Mouse (Mus musculus): ENCODE measurements at regions not wholly inside any gene's neighbourhood (a gene's known extent, or its start where the extent isn't known, plus 50 kb on each side); places are given as distances from the start of the nearest gene placed in this dataset.
"Not testable (repeated sequence)": the region's sequence is repeated elsewhere in the genome, so short reads cannot be mapped to it uniquely, and the experiment has no call there.

- Histone ChIP-seq H3K4me3 (ENCODE audit: low read length) (no peak overlapping the region), H3K27me3 (ENCODE audit: control insufficient read depth, insufficient read depth, low read length) (no peaks in the 10 kb centered on the region), H3K36me3 (ENCODE audit: control insufficient read depth, insufficient read depth) (no peaks in the 10 kb centered on the region), H3K27ac (ENCODE audit: low read length) (no peak overlapping the region), H3K9me3 (replicated peaks; ENCODE audit: control insufficient read depth, low read length) (0 out of 2 replicates have a peak, but pooled peaks cover 5% of the 10 kb centered on the region), H3K9ac (ENCODE audit: low read length) (no peak overlapping the region), H3K4me1 (ENCODE audit: control insufficient read depth, insufficient read depth, low read length) (peaks cover 3% of the 10 kb centered on the region; the same call in 1 of the 2 replicates), H3K4me2 (ENCODE audit: low read depth, low read length) (no peak overlapping the region)
- ATAC-seq (replicated peaks; ENCODE audit: extremely low read depth, insufficient read depth, low FRiP score): no peak
- 86% methylated on average over 4 of the region's 4 CpGs for WGBS
These were observed 50.6 kb upstream of the Ppp1r12a start for GRCm38 (mm10) chr10:108111398-108111797.

- no peak overlapping the region for H3K4me3 ChIP-seq (ENCODE audit: low read length)
- no peak overlapping the region for H3K9ac ChIP-seq (ENCODE audit: low read length)
- peaks cover 3% of the 10 kb centered on the region; the same call in 1 of the 2 replicates for H3K4me1 ChIP-seq (ENCODE audit: control insufficient read depth, insufficient read depth, low read length)
- H3K9me3 ChIP-seq (replicated peaks; ENCODE audit: control insufficient read depth, low read length): 0 out of 2 replicates have a peak, but pooled peaks cover 5% of the 10 kb centered on the region
- H3K36me3 ChIP-seq (ENCODE audit: control insufficient read depth, insufficient read depth): no peaks in the 10 kb centered on the region
- no peak overlapping the region for H3K4me2 ChIP-seq (ENCODE audit: low read depth, low read length)
- 52% methylated on average over 7 of the region's 7 CpGs for WGBS
- no peaks in the 10 kb centered on the region for H3K27me3 ChIP-seq (ENCODE audit: control insufficient read depth, insufficient read depth, low read length)
- no peak overlapping the region for H3K27ac ChIP-seq (ENCODE audit: low read length)
- ATAC-seq (replicated peaks; ENCODE audit: extremely low read depth, insufficient read depth, low FRiP score): no peak
These were observed 51.1 kb upstream of the Ppp1r12a start for GRCm38 (mm10) chr10:108110891-108111290.

- Histone ChIP-seq H3K4me3 (ENCODE audit: low read length) (no peak overlapping the region), H3K9me3 (replicated peaks; ENCODE audit: control insufficient read depth, low read length) (0 out of 2 replicates have a peak, but pooled peaks cover 5% of the 10 kb centered on the region), H3K27ac (ENCODE audit: low read length) (no peak overlapping the region), H3K4me1 (ENCODE audit: control insufficient read depth, insufficient read depth, low read length) (peaks cover 3% of the 10 kb centered on the region; the same call in 1 of the 2 replicates), H3K36me3 (ENCODE audit: control insufficient read depth, insufficient read depth) (no peaks in the 10 kb centered on the region), H3K4me2 (ENCODE audit: low read depth, low read length) (no peak overlapping the region), H3K27me3 (ENCODE audit: control insufficient read depth, insufficient read depth, low read length) (no peaks in the 10 kb centered on the region), H3K9ac (ENCODE audit: low read length) (no peak overlapping the region)
- no peak for ATAC-seq (replicated peaks; ENCODE audit: extremely low read depth, insufficient read depth, low FRiP score)
These were observed 51.8 kb upstream of the Ppp1r12a start for GRCm38 (mm10) chr10:108110197-108110596.

GRCm38 (mm10) chr10:108108500-108108899 is 53.5 kb upstream of the Ppp1r12a start:
- H3K27ac ChIP-seq (ENCODE audit: low read length); ATAC-seq (replicated peaks; ENCODE audit: extremely low read depth, insufficient read depth, low FRiP score); H3K36me3 ChIP-seq (ENCODE audit: control insufficient read depth, insufficient read depth); H3K4me1 ChIP-seq (ENCODE audit: control insufficient read depth, insufficient read depth, low read length); H3K9me3 ChIP-seq (replicated peaks; ENCODE audit: control insufficient read depth, low read length); H3K9ac ChIP-seq (ENCODE audit: low read length); H3K27me3 ChIP-seq (ENCODE audit: control insufficient read depth, insufficient read depth, low read length); H3K4me2 ChIP-seq (ENCODE audit: low read depth, low read length); H3K4me3 ChIP-seq (ENCODE audit: low read length): not testable (repeated sequence)
- 88% methylated on average over 4 of the region's 4 CpGs for WGBS

- no peak overlapping the region for H3K27ac ChIP-seq (ENCODE audit: low read length)
- H3K9me3 ChIP-seq (replicated peaks; ENCODE audit: control insufficient read depth, low read length): no peaks in the 10 kb centered on the region
- H3K4me1 ChIP-seq (ENCODE audit: control insufficient read depth, insufficient read depth, low read length): peaks cover 5% of the 10 kb centered on the region
- no peak for ATAC-seq (replicated peaks; ENCODE audit: extremely low read depth, insufficient read depth, low FRiP score)
- 47% methylated on average over 7 of the region's 7 CpGs for WGBS
- no peaks in the 10 kb centered on the region for H3K36me3 ChIP-seq (ENCODE audit: control insufficient read depth, insufficient read depth)
- no peak overlapping the region for H3K9ac ChIP-seq (ENCODE audit: low read length)
- H3K4me2 ChIP-seq (ENCODE audit: low read depth, low read length): no peak overlapping the region
- H3K4me3 ChIP-seq (ENCODE audit: low read length): no peak overlapping the region
- H3K27me3 ChIP-seq (ENCODE audit: control insufficient read depth, insufficient read depth, low read length): no peaks in the 10 kb centered on the region
These were observed 60.5 kb upstream of the Ppp1r12a start for GRCm38 (mm10) chr10:108101521-108101920.

GRCm38 (mm10) chr10:108093043-108093442 is 69.0 kb upstream of the Ppp1r12a start:
- H3K36me3 ChIP-seq (ENCODE audit: control insufficient read depth, insufficient read depth): no peaks in the 10 kb centered on the region
- WGBS: 44% methylated on average over 2 of the region's 2 CpGs

GRCm38 (mm10) chr10:108089375-108089981 is 72.5 kb upstream of the Ppp1r12a start:
- H3K4me2 ChIP-seq (ENCODE audit: low read depth, low read length): peak overlapping the region; percentile 42

More at GRCm38 (mm10) chr10:108093043-108093442, 69.0 kb upstream of the Ppp1r12a start:
- no peak overlapping the region for H3K4me2 ChIP-seq (ENCODE audit: low read depth, low read length)
- H3K9me3 ChIP-seq (replicated peaks; ENCODE audit: control insufficient read depth, low read length): no peaks in the 10 kb centered on the region
- ATAC-seq (replicated peaks; ENCODE audit: extremely low read depth, insufficient read depth, low FRiP score): no peak
- no peak overlapping the region for H3K4me3 ChIP-seq (ENCODE audit: low read length)
- H3K27ac ChIP-seq (ENCODE audit: low read length): no peak overlapping the region
- no peak overlapping the region for H3K9ac ChIP-seq (ENCODE audit: low read length)
- H3K4me1 ChIP-seq (ENCODE audit: control insufficient read depth, insufficient read depth, low read length): peaks cover 16% of the 10 kb centered on the region
- no peaks in the 10 kb centered on the region for H3K27me3 ChIP-seq (ENCODE audit: control insufficient read depth, insufficient read depth, low read length)

GRCm38 (mm10) chr10:108088883-108089282 is 73.1 kb upstream of the Ppp1r12a start:
- H3K36me3 ChIP-seq (ENCODE audit: control insufficient read depth, insufficient read depth): no peaks in the 10 kb centered on the region
- 22% methylated on average over 8 of the region's 8 CpGs for WGBS
- peak overlapping the region; percentile 89 for H3K27ac ChIP-seq (ENCODE audit: low read length)
- no peaks in the 10 kb centered on the region for H3K9me3 ChIP-seq (replicated peaks; ENCODE audit: control insufficient read depth, low read length)
- peaks cover 17% of the 10 kb centered on the region for H3K4me1 ChIP-seq (ENCODE audit: control insufficient read depth, insufficient read depth, low read length)
- peak overlapping the region; percentile 57 for H3K9ac ChIP-seq (ENCODE audit: low read length)
- H3K27me3 ChIP-seq (ENCODE audit: control insufficient read depth, insufficient read depth, low read length): no peaks in the 10 kb centered on the region
- peak overlapping the region; percentile 42 for H3K4me2 ChIP-seq (ENCODE audit: low read depth, low read length)
- peak overlapping the region; percentile 10; the same call in 1 of the 2 replicates for H3K4me3 ChIP-seq (ENCODE audit: low read length)
- ATAC-seq (replicated peaks; ENCODE audit: extremely low read depth, insufficient read depth, low FRiP score): peak; percentile 50

More at GRCm38 (mm10) chr10:108089375-108089981, 72.5 kb upstream of the Ppp1r12a start:
- 0 out of 2 replicates have a peak, but pooled peaks have one; percentile 8 for ATAC-seq (replicated peaks; ENCODE audit: extremely low read depth, insufficient read depth, low FRiP score)
- Histone ChIP-seq H3K9ac (ENCODE audit: low read length) (no peak overlapping the region), H3K27ac (ENCODE audit: low read length) (peak overlapping the region; percentile 89), H3K36me3 (ENCODE audit: control insufficient read depth, insufficient read depth) (no peaks in the 10 kb centered on the region), H3K27me3 (ENCODE audit: control insufficient read depth, insufficient read depth, low read length) (no peaks in the 10 kb centered on the region), H3K4me1 (ENCODE audit: control insufficient read depth, insufficient read depth, low read length) (peaks cover 17% of the 10 kb centered on the region), H3K9me3 (replicated peaks; ENCODE audit: control insufficient read depth, low read length) (no peaks in the 10 kb centered on the region), H3K4me3 (ENCODE audit: low read length) (no peak overlapping the region)
- 17% methylated on average over 8 of the region's 8 CpGs for WGBS

- H3K27me3 ChIP-seq (ENCODE audit: control insufficient read depth, insufficient read depth, low read length): no peaks in the 10 kb centered on the region
- peak overlapping the region; percentile 89 for H3K27ac ChIP-seq (ENCODE audit: low read length)
- H3K4me3 ChIP-seq (ENCODE audit: low read length): no peak overlapping the region
- peak overlapping the region; percentile 42 for H3K4me2 ChIP-seq (ENCODE audit: low read depth, low read length)
- no peaks in the 10 kb centered on the region for H3K9me3 ChIP-seq (replicated peaks; ENCODE audit: control insufficient read depth, low read length)
- peaks cover 17% of the 10 kb centered on the region for H3K4me1 ChIP-seq (ENCODE audit: control insufficient read depth, insufficient read depth, low read length)
- 44% methylated on average over 7 of the region's 7 CpGs for WGBS
- ATAC-seq (replicated peaks; ENCODE audit: extremely low read depth, insufficient read depth, low FRiP score): peak; percentile 79
- H3K36me3 ChIP-seq (ENCODE audit: control insufficient read depth, insufficient read depth): no peaks in the 10 kb centered on the region
- H3K9ac ChIP-seq (ENCODE audit: low read length): peak overlapping the region; percentile 57
These were observed 73.8 kb upstream of the Ppp1r12a start for GRCm38 (mm10) chr10:108088209-108088608.

Data from heart, embryonic 16.5 days (tissue).